Mouse (Mus musculus) embryo, embryonic 11.5 days (tissue): Measurements from ENCODE around the gene Gm17361.
"Not testable (repeated sequence)": the region's sequence is repeated elsewhere in the genome, so short reads cannot be mapped to it uniquely, and the experiment has no call there.

Source experiments
- DNase-seq: peaks from one replicate; pipeline ENCODE4 v3.0.0-alpha.2; 2012; ENCODE audit warnings: low read depth, low spot score

The Gm17361 gene

DNA sequence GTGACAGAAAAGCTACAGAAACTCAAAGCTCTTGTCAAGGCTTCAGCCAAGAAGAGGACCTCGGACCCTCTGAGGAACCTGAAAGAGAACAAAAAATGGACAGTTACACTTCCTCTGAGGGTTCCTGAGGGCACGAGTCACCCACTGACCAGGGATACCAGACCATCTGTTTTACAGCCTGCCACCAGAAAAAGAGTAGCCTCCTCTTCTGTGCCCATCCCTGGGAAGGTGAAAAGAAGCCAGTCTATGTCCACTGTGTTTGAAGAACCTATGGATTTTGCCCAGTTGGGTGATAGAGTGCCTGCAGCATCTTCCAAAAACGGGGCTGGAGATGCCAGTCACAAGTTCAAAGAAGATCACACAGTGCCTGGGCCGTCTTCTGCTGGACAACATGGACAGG, at the start of gene Gm17361:
Gm17361 (plus strand) TSS at position 301 of the 400 bp plus-strand sequence.
- not testable (repeated sequence) for DNase-seq
